Mouse (Mus musculus): ENCODE results near the gene Olfr54.

DNA sequence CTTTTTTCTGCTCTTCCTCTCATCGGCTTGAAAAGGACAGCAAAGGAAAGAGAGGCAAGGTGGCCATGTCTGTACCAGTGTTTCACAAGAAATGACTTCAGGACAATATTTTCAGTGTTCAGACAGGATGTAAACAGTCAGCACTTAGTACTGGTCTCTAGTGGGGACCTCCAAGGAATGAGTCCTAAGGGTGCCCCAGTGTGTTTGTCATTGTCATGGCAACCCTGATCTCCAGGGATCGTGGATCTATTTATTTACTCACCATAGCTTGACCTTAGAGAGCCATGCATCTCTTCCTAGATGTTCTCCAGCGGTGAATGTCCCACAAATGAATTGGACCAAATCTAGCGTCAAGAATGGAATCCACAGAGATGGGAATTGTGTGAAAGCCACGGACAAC is 10.7 kb upstream of the Olfr54 start, which contains the start of gene Olfr51:
- no peak for TF ChIP-seq EP300 (IDR thresholded peaks at IDR 0.05; ENCODE audit: low read length)
- TF ChIP-seq ZNF384 (IDR thresholded peaks at IDR 0.05; ENCODE audit: low read depth, low read length), result no peak
- no peak for TF ChIP-seq POLR2A (IDR thresholded peaks at IDR 0.05; ENCODE audit: low read depth, low read length)
- no peak for TF ChIP-seq ZKSCAN1 (IDR thresholded peaks at IDR 0.05; ENCODE audit: borderline replicate concordance, low read depth, low read length)
- no peak for TF ChIP-seq TCF12 (IDR thresholded peaks at IDR 0.05; ENCODE audit: low read depth, low read length)
- no peak for TF ChIP-seq CTCF (conservative IDR thresholded peaks at IDR 0.05 in 1 of 2, IDR thresholded peaks at IDR 0.05 in 1 of 2; ENCODE audit: low read depth in 2 of 2, low read length in 2 of 2)
- no peak for TF ChIP-seq POLR2AphosphoS2 (IDR thresholded peaks at IDR 0.05; ENCODE audit: low read depth, low read length)
- TF ChIP-seq HCFC1 (IDR thresholded peaks at IDR 0.05; ENCODE audit: low read depth, low read length), result no peak
